Mouse (Mus musculus) ES-E14 (cell line): ENCODE results near the gene Dctn3. TPM values are rescaled to one million over a fixed set of nuclear protein-coding genes. Genes with fewer than 3 reads are reported as not detected.
A peak's percentile ranks its signal among the peaks of the same experiment; 100 is the strongest.

ENCODE experiments used
- DNase-seq: peaks from one replicate; pipeline ENCODE4 v3.0.0-alpha.2; 2013; ENCODE audit warnings: low read depth, low spot score
- H3K27ac ChIP-seq: 2 replicates; pipeline ENCODE4 v1.5.1; 2012; ENCODE audit warnings: low read depth, mild to moderate bottlenecking, low read length, moderate library complexity, mixed read lengths; ENCODE audit not compliant: poor library complexity, insufficient read depth, severe bottlenecking
- H3K36me3 ChIP-seq: 2 replicates; pipeline ENCODE4 v1.6.1; 2012; ENCODE audit warnings: mild to moderate bottlenecking, low read length, moderate library complexity, mixed read lengths; ENCODE audit not compliant: control insufficient read depth, poor library complexity, insufficient read depth, severe bottlenecking
- H3K4me1 ChIP-seq, 2 experiments: fragments of 150-350 bp in 1 of 2; sonication (generic) in 1 of 2; 2 replicates each; pipeline ENCODE4 v1.6.1; 2012; ENCODE audit warnings: low read length in 2 of 2, mild to moderate bottlenecking in 1 of 2, mixed read lengths in 1 of 2; ENCODE audit not compliant: control insufficient read depth in 2 of 2, insufficient read depth in 2 of 2, poor library complexity in 1 of 2
- H3K4me3 ChIP-seq, 2 experiments: fragments of 150-350 bp in 1 of 2; sonication (generic) in 1 of 2; 2 replicates each; pipeline ENCODE4 v1.5.1; 2012; ENCODE audit warnings: low read length in 2 of 2, low read depth in 1 of 2, mild to moderate bottlenecking in 1 of 2, mixed read lengths in 1 of 2; ENCODE audit not compliant: insufficient read depth in 1 of 2, poor library complexity in 1 of 2, severe bottlenecking in 1 of 2
- H3K9ac ChIP-seq: 2 replicates; pipeline ENCODE4 v1.6.1; 2012; ENCODE audit warnings: low read depth, mild to moderate bottlenecking, low read length, mixed read lengths; ENCODE audit not compliant: poor library complexity, insufficient read depth, severe bottlenecking
- H3K9me3 ChIP-seq: fragments of 150-350 bp; sonication (generic); 2 replicates; pipeline ENCODE4 v1.6.1; 2012; ENCODE audit warnings: low read depth, mild to moderate bottlenecking, low read length; ENCODE audit not compliant: control insufficient read depth, insufficient read depth
- CHD2 ChIP-seq: IDR thresholded peaks from 2 replicates; pipeline ENCODE4 v1.6.1; 2014; ENCODE audit warnings: mild to moderate bottlenecking, low read depth, low read length, inconsistent platforms
- HCFC1 ChIP-seq: IDR thresholded peaks from 2 replicates; pipeline ENCODE4 v1.6.1; 2012; ENCODE audit warnings: low read length, inconsistent platforms, borderline replicate concordance; ENCODE audit not compliant: insufficient read depth
- MAFK ChIP-seq: IDR thresholded peaks from 2 replicates; pipeline ENCODE4 v1.6.1; 2014; ENCODE audit warnings: mild to moderate bottlenecking, low read depth, low read length, inconsistent platforms; ENCODE audit not compliant: insufficient read depth
- ZC3H11A ChIP-seq: IDR thresholded peaks from 2 replicates; pipeline ENCODE4 v1.6.1; 2012; ENCODE audit warnings: low read depth, mild to moderate bottlenecking, inconsistent platforms, low read length, borderline replicate concordance
- ZNF384 ChIP-seq: IDR thresholded peaks from 2 replicates; pipeline ENCODE4 v1.6.1; 2012; ENCODE audit warnings: low read depth, low read length, inconsistent platforms
- in situ Hi-C, 2 experiments: fragments of 600-800 bp; cut with MboI; formaldehyde crosslinking; loops; one replicate each; pipeline ENCODE4 v1.15.1; 2025; ENCODE audit warnings: low sequenced_read_pairs in 2 of 2, inconsistent platforms in 1 of 2; ENCODE audit not compliant: unreplicated experiment in 2 of 2
- total RNA-seq: library from RNA; depleted of rRNA; stranded (reverse); fragments of 300-350 nt; gene quantifications from 2 replicates; pipeline ENCODE4 v1.2.3, GENCODE M21; 2012

Dctn3 gene
- total RNA-seq, 1 experiment, result 90.9 TPM

DNA sequence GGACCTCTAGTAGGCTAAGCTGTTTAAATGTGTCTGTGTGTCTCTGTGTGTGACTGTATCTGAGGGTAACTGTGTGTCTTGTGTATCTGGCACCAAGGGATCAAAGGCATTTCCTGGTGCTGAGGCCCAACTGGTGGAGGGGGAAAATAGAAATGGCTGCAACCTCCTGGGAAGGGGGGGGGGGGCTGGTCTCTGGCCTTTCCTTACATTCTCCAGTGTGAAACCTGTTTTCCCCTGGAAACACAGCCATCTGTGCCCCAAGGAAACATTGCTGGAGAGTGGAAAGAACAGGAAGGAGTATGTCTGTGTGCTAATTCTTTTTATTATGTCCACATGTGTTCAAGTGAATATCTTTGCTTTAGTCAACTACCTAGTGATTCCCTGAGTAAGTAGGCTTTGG is 38.7 kb upstream of the Dctn3 start:
- Histone ChIP-seq H3K4me1 (peaks cover 2 to 11% of the 10 kb centered on the region in 2 experiments; a peak in 1 of 4 replicates), H3K36me3 (peaks cover 11% of the 10 kb centered on the region; the same call in 1 of the 2 replicates), H3K27ac (no peak overlapping the region), H3K4me3 (no peak overlapping the region), H3K9me3 (no peaks in the 10 kb centered on the region), H3K9ac (no peak overlapping the region)
- TF ChIP-seq CHD2, result no peak
- TF ChIP-seq ZNF384, result no peak
- no peak for TF ChIP-seq ZC3H11A
- no peak for TF ChIP-seq MAFK
- no peak for TF ChIP-seq HCFC1
- in situ Hi-C loops, result no loop called here
- no peak for DNase-seq

GRCm38 (mm10) chr4:41760911-41761310 is 37.9 kb upstream of the Dctn3 start:
- Histone ChIP-seq H3K9me3 (no peaks in the 10 kb centered on the region), H3K27ac (no peak overlapping the region), H3K4me3 (peak overlapping the region in 1 of 2 experiments; percentile 58; a peak in 1 of 4 replicates), H3K4me1 (peaks cover 2 to 16% of the 10 kb centered on the region in 2 experiments; a peak in 2 of 4 replicates), H3K36me3 (peaks cover 11% of the 10 kb centered on the region; the same call in 1 of the 2 replicates), H3K9ac (0 out of 2 replicates have a peak overlapping the region, but pooled peaks have one; percentile 50)
- in situ Hi-C loops, result no loop called here
- TF ChIP-seq ZC3H11A, result no peak
- TF ChIP-seq ZNF384, result no peak
- TF ChIP-seq CHD2, result no peak
- no peak for TF ChIP-seq MAFK
- TF ChIP-seq HCFC1, result no peak
- DNase-seq, result no peak

DNA sequence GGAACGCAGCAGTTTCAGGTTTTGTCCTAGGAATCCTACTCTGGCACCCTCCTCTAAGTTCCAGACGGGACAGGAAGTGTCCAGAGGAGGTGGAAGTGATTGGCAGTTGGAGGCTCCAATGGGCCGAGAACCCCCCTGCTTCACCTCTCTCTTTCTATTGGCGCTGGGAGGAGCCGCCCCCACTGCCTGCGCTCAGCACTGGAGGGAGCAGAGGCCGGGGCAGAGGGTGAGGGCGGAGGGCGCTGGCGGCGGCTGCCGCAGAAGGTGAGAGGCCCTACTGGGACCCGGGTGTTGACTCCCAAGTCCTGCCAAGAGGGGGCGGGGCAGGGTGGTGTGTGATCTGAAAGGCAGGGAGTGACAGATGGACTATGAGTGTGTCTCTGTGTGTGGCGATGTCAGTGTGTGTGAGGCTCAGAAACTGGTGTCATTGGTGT is 37.3 kb upstream of the Dctn3 start:
- peak overlapping the region; percentile 65; the same call in 1 of the 2 replicates for H3K9ac ChIP-seq
- H3K36me3 ChIP-seq, result peaks cover 11% of the 10 kb centered on the region; the same call in 1 of the 2 replicates
- in situ Hi-C loops, result no loop called here
- TF ChIP-seq ZNF384 (no peak), CHD2 (peak; percentile 65; the same call in 1 of the 2 replicates)
- H3K4me3 ChIP-seq, result peak overlapping the region; percentile 43 to 58
- H3K4me1 ChIP-seq, result peaks cover 2 to 16% of the 10 kb centered on the region in 2 experiments; a peak in 2 of 4 replicates
- DNase-seq, result peak; percentile 89
- no peaks in the 10 kb centered on the region for H3K9me3 ChIP-seq
- H3K27ac ChIP-seq, result no peak overlapping the region

DNA sequence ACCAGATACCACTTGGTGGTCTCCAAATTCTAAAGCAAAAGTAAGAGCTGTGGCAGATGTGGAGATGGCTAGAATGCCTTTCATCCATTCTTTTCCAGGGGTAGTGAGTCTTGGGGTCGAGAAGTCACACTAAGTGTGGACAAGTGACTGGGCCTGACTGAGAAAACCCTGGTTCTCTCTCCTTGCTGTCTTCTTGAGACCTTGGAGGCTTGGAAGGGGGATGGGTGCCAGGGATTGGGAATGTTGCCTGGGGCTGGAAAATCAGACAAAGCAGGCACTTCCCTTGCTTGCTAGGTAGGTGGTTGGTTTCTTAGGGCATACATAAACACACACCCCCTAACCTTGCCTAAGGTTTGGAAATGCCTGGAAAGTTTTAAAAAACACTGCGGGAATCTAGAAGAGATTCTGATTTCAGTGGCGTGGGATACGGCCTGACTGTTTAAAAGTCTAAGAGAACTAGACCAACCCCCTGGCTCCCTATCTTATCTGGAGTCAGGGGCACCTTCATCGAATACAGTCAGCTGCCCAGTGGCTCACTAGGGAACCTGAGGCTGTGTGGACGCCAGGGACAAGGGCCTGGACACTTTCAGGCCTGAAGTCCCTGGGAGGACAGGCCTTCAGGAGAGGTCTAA is 36.8 kb upstream of the Dctn3 start:
- no peaks in the 10 kb centered on the region for H3K9me3 ChIP-seq
- peak overlapping the region; percentile 43 to 58 for H3K4me3 ChIP-seq
- no peak for DNase-seq
- peaks cover 11% of the 10 kb centered on the region; the same call in 1 of the 2 replicates for H3K36me3 ChIP-seq
- no peak for TF ChIP-seq ZNF384
- TF ChIP-seq CHD2, result no peak
- TF ChIP-seq MAFK, result no peak
- TF ChIP-seq ZC3H11A, result no peak
- no peak for TF ChIP-seq HCFC1
- H3K27ac ChIP-seq, result 0 out of 2 replicates have a peak overlapping the region, but pooled peaks have one; percentile 16
- in situ Hi-C loops, result no loop called here
- H3K9ac ChIP-seq, result peak overlapping the region; percentile 65; the same call in 1 of the 2 replicates
- H3K4me1 ChIP-seq, result peaks cover 2 to 16% of the 10 kb centered on the region in 2 experiments; a peak in 2 of 4 replicates
